Mouse (Mus musculus) brain, adult 2 months (tissue): Measurements from ENCODE around the gene Tmsb15a.
A peak's percentile ranks its signal among the peaks of the same experiment; 100 is the strongest.
"Not testable (repeated sequence)": the region's sequence is repeated elsewhere in the genome, so short reads cannot be mapped to it uniquely, and the experiment has no call there.

Experiments used
- DNase-seq: peaks from one replicate; pipeline ENCODE4 v3.0.0; 2011; ENCODE audit warnings: low read depth, low spot score

Tmsb15a gene

DNA sequence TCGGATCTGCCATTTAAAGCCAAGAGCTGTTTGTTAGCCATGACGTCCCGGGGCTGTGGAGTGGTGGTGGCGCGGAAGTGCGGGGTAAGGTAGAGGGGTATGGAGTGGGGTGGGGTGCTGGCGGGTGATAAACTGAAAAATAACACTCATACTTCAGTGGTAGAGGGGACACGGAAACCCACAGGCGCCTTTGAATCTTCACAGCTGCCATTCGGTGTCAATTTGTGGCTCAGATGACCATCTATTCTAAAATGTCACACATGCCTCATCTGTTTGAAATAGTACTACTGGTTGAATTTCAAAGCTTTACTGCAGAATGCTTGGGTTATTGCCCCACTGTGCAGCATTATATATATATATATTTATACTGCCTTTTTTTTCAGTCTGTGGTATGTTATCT is at the start of gene Tmsb15a:
Gene Tmsb15a (minus strand): TSS at position 101 of the 400 bp plus-strand sequence.
- DNase-seq = no peak

DNA sequence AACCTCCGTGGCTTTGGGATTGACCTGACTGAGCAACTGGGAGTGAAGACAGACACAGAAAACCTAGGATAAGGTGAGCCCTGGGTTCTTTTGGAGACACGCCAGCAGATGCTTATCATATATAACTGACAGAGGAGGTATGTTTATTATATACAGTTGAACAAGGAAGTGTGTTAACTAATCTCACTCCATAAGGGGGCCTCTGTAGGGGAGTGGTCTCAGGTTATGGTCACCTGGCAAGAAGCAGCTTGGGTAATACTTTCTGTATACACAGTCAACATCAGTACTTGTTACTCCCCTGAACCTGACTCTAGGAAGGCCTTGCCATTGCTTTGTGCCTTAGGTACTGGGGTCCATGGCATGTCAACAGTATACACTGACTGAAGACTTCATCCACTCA is 43.5 kb upstream of the Tmsb15a start:
- no peak for DNase-seq

DNA sequence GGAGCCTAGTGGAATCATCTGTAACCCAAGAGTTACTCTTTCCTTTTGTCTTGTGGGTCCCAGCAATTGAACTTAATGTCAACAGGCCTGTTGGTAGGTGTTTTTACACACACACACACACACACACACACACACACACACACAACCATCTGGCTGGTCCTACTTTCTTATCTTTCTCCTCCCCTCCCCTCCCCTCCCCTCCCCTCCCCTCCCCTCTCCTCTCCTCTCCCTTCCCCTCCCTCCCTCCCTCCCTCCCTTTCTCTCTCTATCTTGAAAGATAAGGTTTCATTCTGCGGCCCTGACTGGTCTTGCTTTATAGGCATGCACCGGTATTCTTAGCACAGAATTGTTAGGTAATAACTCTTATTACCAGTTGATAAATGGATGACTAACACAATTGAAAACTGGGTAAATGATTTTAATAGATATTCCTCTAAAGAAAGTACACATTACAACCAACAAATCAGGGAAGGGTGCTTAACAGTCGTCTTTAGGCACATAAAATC is 43.0 kb upstream of the Tmsb15a start:
- no peak for DNase-seq

DNA sequence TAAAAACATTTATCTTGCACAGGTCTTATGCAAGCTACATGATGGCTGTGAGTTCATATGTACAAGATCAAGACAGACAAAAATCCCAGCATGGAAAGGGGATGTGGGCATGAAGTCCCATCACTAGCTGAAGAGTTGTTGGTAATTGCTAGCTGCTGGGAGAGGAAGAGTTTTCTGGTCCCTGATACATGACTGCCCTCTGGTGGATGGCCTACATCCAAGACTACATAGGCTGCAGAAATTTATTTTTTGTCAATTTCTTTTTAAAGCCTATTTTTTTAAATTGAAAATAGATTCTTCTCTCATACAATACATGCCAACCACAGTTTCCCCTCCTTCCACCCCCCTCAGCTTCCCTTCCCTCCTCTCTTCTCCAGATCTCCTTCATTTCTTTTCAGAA is 36.6 kb upstream of the Tmsb15a start:
- DNase-seq = peak; percentile 65

DNA sequence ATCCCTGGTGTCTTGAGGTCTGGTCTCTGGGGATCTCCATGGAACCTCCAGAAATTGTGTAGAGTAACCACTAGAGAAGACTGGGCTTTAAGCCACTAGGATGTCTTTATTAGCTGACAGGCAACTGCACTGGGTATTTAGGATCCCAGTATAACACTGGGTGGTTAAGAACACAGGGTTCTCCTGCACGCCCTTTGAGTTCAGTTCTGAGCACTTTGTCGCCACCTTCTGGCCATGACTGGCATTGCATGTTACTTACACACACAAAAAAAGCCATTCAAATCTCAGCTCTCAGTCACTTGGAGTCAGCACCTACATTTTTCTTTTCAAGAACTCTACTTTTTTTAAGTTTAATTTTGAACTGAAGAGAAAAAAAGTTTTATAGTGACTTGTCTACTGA is 27.8 kb upstream of the Tmsb15a start:
- peak; percentile 83 for DNase-seq

DNA sequence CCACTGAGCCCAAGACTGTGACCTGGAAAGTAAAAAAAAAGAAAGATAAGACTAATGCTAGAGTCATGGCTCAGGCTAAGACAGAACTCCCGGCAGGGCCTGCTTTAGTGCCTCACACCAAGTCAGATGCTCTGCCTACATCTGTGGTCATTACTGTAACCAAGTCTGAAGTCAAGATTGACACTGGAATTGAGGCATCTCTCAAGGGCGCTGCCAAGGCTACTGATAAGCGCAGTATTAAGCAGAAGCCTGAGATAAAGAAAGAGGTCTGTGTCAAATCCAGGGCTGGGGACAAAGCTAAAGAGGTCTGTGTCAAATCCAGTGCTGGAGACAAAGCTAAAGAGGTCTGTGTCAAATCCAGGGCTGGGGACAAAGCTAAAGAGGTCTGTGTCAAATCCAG is 20.3 kb upstream of the Tmsb15a start:
- not testable (repeated sequence) for DNase-seq

DNA sequence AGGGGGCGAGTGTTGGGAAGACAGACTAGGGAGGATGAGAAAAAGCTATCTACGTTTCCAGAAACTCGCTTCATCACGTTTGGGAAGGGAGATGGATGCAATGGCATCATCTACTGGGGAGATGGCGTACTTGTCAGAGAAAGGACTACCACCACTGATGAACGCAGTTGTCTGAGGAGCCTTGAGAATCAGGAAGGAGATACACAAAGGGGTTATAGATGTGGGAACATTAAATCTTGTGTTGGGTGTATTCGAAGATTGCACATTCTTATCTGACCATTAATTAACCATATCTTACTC is 17.9 kb upstream of the Tmsb15a start:
- DNase-seq = peak; percentile 41

DNA sequence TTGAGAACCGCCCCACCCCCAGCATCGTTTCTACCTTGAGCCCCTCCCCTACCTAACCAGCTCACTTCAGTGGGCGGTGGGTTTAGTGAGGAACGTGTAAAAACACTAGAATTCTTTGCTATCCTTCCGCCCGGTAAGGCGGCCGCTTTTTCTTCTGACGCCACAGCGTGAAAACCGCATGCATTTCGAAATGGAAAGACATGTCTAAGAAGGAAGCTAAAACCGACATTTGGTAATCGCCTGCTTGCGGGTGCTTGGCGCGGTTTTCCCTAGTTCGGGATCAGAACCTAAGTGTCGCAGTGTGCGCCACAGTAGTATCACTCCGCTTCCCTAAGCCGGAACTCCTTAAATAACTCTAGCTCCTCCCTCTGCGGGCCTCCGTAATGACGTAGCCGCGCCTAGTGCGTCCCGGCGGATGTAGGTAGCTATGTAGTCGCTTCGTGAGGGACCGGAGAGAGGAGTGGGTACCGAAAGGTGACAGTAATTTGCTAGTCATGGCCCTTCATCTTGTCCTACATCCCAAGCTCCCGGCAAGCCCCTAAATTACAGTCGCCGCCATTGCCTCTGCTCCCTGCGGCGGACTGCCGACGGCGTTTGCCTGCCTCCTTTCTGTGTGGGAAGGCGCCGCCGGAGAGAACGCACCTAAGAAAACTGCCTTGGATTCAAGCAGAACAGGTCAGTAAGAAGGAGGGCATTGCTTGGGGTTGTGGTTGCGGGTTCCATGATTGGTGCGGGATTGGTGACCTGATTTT is 17.4 kb upstream of the Tmsb15a start, which contains the start of the genes Armcx5 and Gprasp1:
Gene Armcx5 (plus strand): TSS at position 430 of the 752 bp plus-strand sequence.
Gene Gprasp1 (plus strand): TSS at position 430 of the 752 bp plus-strand sequence.
- peak; percentile 98 for DNase-seq

DNA sequence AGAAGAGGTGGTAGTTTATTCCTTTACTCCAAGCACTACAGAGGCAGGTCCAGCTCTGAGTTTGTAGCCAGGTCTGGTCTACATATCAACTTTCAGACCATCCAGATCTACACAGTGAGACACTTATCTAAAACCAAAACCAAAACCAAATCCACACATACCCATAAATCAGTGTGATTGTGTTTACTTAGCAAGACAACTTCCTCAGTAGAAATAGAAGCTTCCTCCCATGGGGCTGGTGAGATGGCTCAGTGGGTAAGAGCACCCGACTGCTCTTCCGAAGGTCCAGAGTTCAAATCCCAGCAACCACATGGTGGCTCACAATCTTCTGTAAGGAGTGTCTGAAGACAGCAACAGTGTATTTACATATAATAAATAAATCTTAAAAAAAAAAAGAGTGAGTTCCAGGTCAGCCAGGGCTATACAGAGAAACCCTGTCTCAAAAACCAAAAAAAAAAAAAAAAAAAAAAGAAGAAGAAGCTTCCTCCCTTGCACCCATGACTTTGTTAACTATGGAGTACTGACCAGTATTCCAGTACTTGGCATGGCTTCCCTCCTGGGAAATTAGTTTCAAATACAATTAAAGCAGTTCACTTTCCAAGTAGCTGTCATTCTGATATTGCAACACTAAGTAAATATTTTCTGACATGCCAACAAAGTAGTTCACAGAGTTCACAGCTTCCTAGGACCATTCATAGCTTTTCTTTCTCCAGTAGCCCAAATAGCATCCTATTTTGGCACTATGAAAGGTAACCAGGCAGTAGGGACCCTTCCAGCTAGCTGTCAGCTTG is 13.9 kb upstream of the Tmsb15a start:
- DNase-seq = no peak

DNA sequence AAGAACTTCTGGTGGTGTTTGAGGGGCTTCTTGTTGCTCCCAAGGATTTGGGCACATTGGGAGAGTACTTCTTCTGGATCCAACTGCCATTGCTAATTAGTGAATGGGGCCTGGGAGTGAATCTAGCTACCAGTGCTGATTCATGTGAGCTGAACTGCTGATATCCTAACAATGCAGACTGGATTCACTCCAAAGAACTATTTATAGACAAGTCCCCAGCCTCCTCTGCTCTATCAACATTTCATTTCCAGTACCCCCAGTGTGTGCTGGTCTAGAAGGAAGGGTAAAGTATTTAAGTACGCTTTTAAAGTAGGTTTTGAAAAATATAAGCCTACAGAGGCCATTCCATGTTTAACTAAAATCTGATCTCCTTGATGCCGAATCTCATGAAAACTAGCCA is 12.2 kb downstream of the Tmsb15a start:
- DNase-seq = no peak

DNA sequence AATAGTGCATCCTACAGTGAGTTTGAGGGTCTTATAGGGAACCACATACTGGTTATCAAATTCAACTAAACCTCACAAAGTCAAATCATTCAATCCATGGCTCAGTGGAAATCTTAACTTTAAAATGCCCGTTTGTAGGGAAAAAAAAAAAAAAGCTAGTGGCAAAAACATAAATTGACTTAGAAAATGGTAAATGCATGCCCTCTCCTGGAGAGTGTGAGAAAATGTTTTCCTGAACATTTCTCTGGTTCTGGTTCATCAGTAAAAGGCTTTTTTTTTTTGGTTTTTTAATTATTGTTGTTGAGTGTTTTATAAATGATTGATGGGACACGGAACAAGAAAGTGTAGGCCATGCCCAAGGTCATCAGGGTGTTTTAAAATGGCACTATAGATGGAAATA is 20.7 kb downstream of the Tmsb15a start:
- DNase-seq = peak; percentile 22

DNA sequence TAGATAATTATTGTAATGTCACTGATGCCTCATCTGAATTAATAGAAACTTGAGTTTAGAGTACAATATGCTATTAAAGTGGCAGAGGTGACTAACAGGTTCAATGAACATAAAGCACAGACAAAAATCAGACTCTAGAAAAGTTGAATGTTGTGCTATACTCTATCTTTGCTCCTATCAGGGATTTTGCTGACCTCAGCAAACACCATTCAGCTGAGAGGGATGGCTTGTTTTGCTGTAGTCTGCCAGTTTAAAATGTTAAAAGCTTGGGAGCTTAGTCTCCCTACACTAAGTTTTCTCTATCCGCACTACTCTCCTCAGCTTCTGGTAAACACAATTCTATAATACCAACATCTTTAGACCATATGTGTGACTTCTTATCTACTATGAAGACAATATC is 21.9 kb downstream of the Tmsb15a start:
- no peak for DNase-seq

DNA sequence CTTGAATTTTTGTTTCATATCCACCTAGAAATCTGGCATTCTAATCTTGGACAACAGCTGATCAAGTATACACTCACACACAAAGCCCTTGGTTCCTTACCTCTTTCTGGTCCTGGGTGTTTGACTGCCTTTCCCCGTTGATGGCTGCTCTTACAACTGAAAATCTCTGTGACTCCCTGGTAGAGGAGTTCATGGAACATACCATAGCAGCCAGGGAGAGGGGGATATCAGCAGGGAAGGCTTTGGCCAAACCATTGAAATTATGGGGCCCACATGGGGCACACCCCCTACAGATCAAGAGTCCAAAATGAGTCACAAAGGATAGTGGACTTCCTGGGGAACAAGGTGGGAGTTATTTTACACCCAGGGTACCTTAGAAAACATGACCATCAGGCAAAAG is 31.4 kb downstream of the Tmsb15a start, which contains the start of gene Tcp11x2:
Gene Tcp11x2 (minus strand): TSS at position 158 of the 400 bp plus-strand sequence.
- DNase-seq = no peak

DNA sequence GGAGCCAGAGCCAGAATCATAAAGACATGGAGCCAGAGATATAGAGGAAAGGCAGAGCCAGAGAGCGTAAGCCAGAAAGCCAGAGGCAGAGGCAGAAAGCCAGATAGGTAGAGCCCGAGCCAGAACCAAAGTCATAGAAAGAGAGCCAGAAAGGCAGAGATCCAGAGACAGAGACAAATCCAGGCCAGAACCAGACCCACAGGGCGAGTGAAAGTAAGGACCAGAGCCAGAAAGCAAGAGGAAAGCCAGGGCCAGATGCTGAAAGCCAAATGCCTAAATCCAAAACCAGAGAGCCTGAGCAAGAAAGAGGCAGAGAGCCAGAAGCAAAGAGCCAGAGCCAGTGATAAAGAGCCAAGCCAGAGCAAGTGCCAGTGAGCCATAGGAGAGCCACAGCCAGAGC is 37.3 kb downstream of the Tmsb15a start:
- peak; percentile 15 for DNase-seq

DNA sequence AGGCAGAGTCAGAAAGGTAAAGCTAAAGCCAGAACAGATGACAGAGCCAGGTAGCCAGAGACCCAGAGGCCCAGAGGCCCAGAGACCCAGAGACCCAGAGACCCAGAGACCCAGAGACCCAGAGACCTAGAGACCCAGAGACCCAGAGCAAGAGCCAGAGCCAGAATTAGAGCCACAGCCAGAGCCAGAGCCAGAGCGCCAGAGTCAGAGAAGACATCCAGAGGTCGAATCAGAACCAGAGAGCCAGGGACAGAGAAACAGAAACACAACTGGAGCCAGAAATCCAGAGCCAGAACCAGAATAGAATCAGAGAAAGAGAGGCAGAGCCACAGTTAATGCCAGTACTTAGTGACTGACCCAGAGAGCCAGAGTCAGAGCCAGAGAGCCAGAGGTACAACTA is 43.2 kb downstream of the Tmsb15a start:
- no peak for DNase-seq
